Mouse (Mus musculus) hindbrain, embryonic 12.5 days (tissue): ENCODE results near the gene Tbc1d32. TPM values are rescaled to one million over a fixed set of nuclear protein-coding genes. Genes with fewer than 3 reads are reported as not detected.

ENCODE experiments used
- ATAC-seq: fragments of 200-750 bp; cut with Nextera tagmentation; 2 replicates; pipeline ENCODE4 v1.8.0; 2017; ENCODE audit warnings: moderate TSS enrichment; ENCODE audit not compliant: low FRiP score
- H3K27ac ChIP-seq: fragments of 300-500 bp; sonication (generic); 2 replicates; pipeline ENCODE4 v1.5.1; 2016; ENCODE audit warnings: mild to moderate bottlenecking
- H3K27me3 ChIP-seq: fragments of 300-500 bp; sonication (generic); 2 replicates; pipeline ENCODE4 v1.6.1; 2016; ENCODE audit warnings: mild to moderate bottlenecking
- H3K36me3 ChIP-seq: fragments of 300-500 bp; sonication (generic); 2 replicates; pipeline ENCODE4 v1.6.1; 2016; ENCODE audit warnings: mild to moderate bottlenecking
- H3K4me1 ChIP-seq: fragments of 300-500 bp; sonication (generic); 2 replicates; pipeline ENCODE4 v1.6.1; 2016
- H3K4me2 ChIP-seq: fragments of 300-500 bp; sonication (generic); replicated peaks from 2 replicates; pipeline ENCODE4 v1.6.1; 2016; ENCODE audit warnings: mild to moderate bottlenecking
- H3K4me3 ChIP-seq: fragments of 300-500 bp; sonication (generic); 2 replicates; pipeline ENCODE4 v1.5.1; 2016; ENCODE audit warnings: mild to moderate bottlenecking
- H3K9ac ChIP-seq: fragments of 300-500 bp; sonication (generic); 2 replicates; pipeline ENCODE4 v1.6.1; 2016; ENCODE audit warnings: mild to moderate bottlenecking, moderate library complexity
- H3K9me3 ChIP-seq: fragments of 300-500 bp; sonication (generic); replicated peaks from 2 replicates; pipeline ENCODE4 v1.6.1; 2016; ENCODE audit warnings: mild to moderate bottlenecking
- WGBS: fragments of 180-500 bp; shearing (Covaris S2); methylation state at CpG from one replicate; pipeline ENCODE4 v1.1.7; 2016; 5-methylcytosine and 5-hydroxymethylcytosine counted together
- polyA plus RNA-seq: library from polyadenylated mRNA; unstranded; fragments of >200 nt; fragmentation: Nextera tagmentation; extraction: Ambion mirVana; gene quantifications from 2 replicates; pipeline ENCODE4 v1.2.1, GENCODE M21; 2016

Tbc1d32 gene
- polyA plus RNA-seq, 1 experiment from 2014 or later, result 4.1 TPM

- 87% methylated on average over 3 of the region's 3 CpGs for WGBS
- Histone ChIP-seq H3K27ac (no peak overlapping the region), H3K9me3 (no peaks in the 10 kb centered on the region), H3K27me3 (no peaks in the 10 kb centered on the region), H3K4me1 (no peaks in the 10 kb centered on the region), H3K4me2 (no peak overlapping the region), H3K36me3 (no peaks in the 10 kb centered on the region), H3K9ac (no peak overlapping the region), H3K4me3 (no peak overlapping the region)
- no peak for ATAC-seq
Measured at GRCm38 (mm10) chr10:56099641-56100310, 128.7 kb downstream of the Tbc1d32 start.

DNA sequence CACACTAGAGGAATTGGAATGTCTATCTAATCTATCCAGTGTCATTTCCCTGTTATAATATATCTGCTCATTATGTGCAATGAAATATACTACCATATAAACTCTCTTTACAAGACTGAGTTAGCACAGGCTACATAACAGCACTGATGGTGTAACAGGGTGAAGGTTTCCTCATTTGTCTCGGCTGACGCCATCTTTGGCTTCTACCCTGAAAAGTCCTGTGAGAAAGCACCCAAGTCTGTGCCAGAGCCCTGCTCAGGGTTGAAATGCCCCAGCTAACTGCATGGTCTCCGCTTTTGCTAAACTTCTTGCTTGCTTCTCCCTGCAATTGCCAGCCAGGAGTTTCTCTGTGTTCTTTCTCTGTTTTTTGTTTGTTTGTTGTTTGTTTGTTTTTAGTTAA, 129.4 kb downstream of the Tbc1d32 start:
- WGBS, result 88% methylated on average over 3 of the region's 3 CpGs
- no peaks in the 10 kb centered on the region for H3K4me1 ChIP-seq
- no peak overlapping the region for H3K4me3 ChIP-seq
- H3K9me3 ChIP-seq, result no peaks in the 10 kb centered on the region
- H3K36me3 ChIP-seq, result no peaks in the 10 kb centered on the region
- H3K27ac ChIP-seq, result no peak overlapping the region
- no peak overlapping the region for H3K9ac ChIP-seq
- ATAC-seq, result no peak
- no peak overlapping the region for H3K4me2 ChIP-seq
- no peaks in the 10 kb centered on the region for H3K27me3 ChIP-seq

DNA sequence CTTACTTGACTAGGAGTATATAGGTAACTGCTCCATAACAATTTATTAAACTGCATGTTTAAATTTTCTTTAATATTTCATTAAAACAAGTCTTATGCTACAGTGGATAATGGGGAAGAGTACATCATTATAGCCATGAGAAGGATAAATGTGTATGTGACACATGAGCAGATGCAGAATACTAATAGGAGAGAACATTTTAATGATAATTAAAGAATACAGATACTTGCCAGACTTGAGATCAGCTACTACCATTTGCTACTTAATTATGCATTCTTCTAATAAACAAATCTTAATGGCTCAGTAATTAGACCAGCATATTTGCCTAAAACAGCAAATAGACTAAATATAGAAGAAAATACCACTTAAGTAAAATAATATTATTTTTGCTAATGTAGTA, 131.7 kb downstream of the Tbc1d32 start:
- Histone ChIP-seq H3K4me3 (no peak overlapping the region), H3K27me3 (no peaks in the 10 kb centered on the region), H3K36me3 (no peaks in the 10 kb centered on the region), H3K27ac (no peak overlapping the region), H3K9ac (no peak overlapping the region), H3K4me2 (no peak overlapping the region), H3K9me3 (no peaks in the 10 kb centered on the region), H3K4me1 (no peaks in the 10 kb centered on the region)
- ATAC-seq, result no peak

DNA sequence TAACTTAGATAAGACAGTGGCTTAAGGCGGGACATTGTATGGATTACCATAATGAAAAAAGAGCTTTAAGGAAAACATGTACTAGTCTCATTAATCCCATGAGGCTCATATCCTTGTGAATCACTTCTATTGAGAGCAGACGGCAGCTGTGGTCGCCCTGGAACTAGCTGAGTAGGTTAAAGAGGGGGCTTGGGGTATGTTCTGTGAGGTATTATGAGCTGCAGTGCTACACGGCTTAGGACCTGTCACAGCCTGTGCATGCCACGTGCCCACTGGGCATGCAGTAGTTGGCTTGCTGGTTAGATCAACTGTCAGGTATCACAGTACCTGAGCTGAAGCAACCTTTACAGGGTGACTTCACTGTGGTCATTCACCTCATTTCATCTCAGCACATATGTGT, 133.9 kb downstream of the Tbc1d32 start:
- H3K27me3 ChIP-seq, result no peaks in the 10 kb centered on the region
- ATAC-seq, result no peak
- no peak overlapping the region for H3K9ac ChIP-seq
- H3K36me3 ChIP-seq, result no peaks in the 10 kb centered on the region
- 77% methylated on average over 5 of the region's 5 CpGs for WGBS
- no peak overlapping the region for H3K27ac ChIP-seq
- no peak overlapping the region for H3K4me2 ChIP-seq
- H3K9me3 ChIP-seq, result no peaks in the 10 kb centered on the region
- H3K4me1 ChIP-seq, result no peaks in the 10 kb centered on the region
- H3K4me3 ChIP-seq, result no peak overlapping the region

GRCm38 (mm10) chr10:56089714-56090113, 138.8 kb downstream of the Tbc1d32 start:
- no peak overlapping the region for H3K4me3 ChIP-seq
- H3K4me1 ChIP-seq, result no peaks in the 10 kb centered on the region
- no peak overlapping the region for H3K9ac ChIP-seq
- H3K4me2 ChIP-seq, result no peak overlapping the region
- H3K27me3 ChIP-seq, result no peaks in the 10 kb centered on the region
- H3K9me3 ChIP-seq, result no peaks in the 10 kb centered on the region
- H3K27ac ChIP-seq, result no peak overlapping the region
- no peak for ATAC-seq
- WGBS, result 80% methylated on average over 4 of the region's 4 CpGs
- H3K36me3 ChIP-seq, result no peaks in the 10 kb centered on the region

DNA sequence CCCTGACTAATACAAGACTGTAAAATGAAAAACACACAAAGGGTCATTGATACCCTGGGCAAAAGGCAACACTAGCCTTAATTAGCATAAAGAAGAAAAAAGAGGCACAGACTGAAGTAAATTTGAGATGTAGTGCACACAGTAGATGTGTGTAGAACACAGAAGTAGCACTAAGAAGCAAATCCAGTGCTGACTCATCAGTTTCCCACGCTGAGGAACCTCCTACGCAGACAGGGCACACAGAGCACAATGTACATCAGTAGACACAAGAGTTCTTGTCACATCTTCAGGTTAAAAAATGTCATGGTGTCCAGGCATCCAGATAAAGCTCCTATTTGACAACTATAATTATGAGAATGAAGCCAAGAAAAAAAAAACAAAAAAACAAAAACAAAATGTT, 165.7 kb downstream of the Tbc1d32 start:
- Histone ChIP-seq H3K4me3 (no peak overlapping the region), H3K9ac (no peak overlapping the region), H3K27ac (no peak overlapping the region), H3K36me3 (no peaks in the 10 kb centered on the region), H3K9me3 (no peaks in the 10 kb centered on the region), H3K4me2 (no peak overlapping the region), H3K4me1 (no peaks in the 10 kb centered on the region), H3K27me3 (no peaks in the 10 kb centered on the region)
- WGBS, result 88% methylated on average over 2 of the region's 2 CpGs
- ATAC-seq, result no peak

- Histone ChIP-seq H3K4me3 (no peak overlapping the region), H3K27ac (no peak overlapping the region), H3K36me3 (no peaks in the 10 kb centered on the region), H3K4me2 (no peak overlapping the region), H3K27me3 (no peaks in the 10 kb centered on the region), H3K4me1 (no peaks in the 10 kb centered on the region), H3K9ac (no peak overlapping the region), H3K9me3 (no peaks in the 10 kb centered on the region)
- WGBS, result 75% methylated on average over 2 of the region's 2 CpGs
- no peak for ATAC-seq
Measured at GRCm38 (mm10) chr10:56061238-56061830, 167.2 kb downstream of the Tbc1d32 start.

DNA sequence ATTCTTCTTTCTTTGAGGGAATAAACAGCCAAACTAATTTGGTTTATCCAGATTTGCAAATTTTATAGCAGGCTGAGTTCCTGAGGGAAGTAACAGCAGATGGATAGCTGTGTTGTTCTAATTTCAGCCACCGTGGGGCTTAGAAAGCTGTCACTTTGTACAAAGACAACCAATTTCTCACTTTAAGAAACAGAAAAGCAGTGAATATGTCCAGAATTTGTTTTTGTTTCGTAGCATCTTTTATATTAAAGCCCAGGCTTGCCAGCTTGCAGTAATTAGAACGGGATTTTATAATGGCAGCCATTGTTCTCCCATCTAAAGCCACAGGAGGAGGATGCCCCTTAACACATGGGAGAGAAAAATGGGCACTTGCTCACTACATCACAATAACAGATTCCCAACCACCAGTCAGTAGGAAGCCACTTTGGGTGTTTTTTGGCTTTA, 169.5 kb downstream of the Tbc1d32 start:
- WGBS, result 39% methylated on average over 3 of the region's 3 CpGs
- Histone ChIP-seq H3K27me3 (no peaks in the 10 kb centered on the region), H3K9ac (no peak overlapping the region), H3K4me1 (no peaks in the 10 kb centered on the region), H3K4me3 (no peak overlapping the region), H3K9me3 (no peaks in the 10 kb centered on the region), H3K27ac (no peak overlapping the region; the same call in 1 of the 2 replicates), H3K4me2 (no peak overlapping the region), H3K36me3 (no peaks in the 10 kb centered on the region)
- ATAC-seq, result 0 out of 2 replicates have a peak, but pooled peaks have one; percentile 60

- H3K4me3 ChIP-seq, result no peak overlapping the region
- no peaks in the 10 kb centered on the region for H3K4me1 ChIP-seq
- no peaks in the 10 kb centered on the region for H3K36me3 ChIP-seq
- no peak for ATAC-seq
- no peak overlapping the region for H3K27ac ChIP-seq
- no peak overlapping the region for H3K9ac ChIP-seq
- H3K9me3 ChIP-seq, result no peaks in the 10 kb centered on the region
- H3K4me2 ChIP-seq, result no peak overlapping the region
- H3K27me3 ChIP-seq, result no peaks in the 10 kb centered on the region
Measured at GRCm38 (mm10) chr10:56025400-56025799, 203.1 kb downstream of the Tbc1d32 start.

DNA sequence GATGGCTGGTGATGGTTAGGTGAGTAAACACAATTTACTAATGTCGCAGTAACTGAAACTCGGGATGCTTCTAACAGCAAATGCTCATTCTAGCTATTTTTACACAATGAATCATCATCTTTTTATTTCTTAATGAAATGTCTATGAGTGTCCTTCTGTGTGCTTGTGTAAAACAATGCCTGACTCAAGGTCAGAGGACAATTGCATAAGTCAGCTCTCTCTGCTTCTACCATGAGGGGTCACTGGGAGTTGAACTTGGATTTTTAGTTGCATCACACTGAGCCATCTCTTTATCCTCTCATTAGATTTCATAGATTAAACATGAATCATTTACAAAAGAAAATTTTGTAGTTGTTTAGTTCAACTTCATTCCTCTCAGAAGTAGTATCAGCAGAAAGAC, 203.9 kb downstream of the Tbc1d32 start:
- H3K4me1 ChIP-seq, result no peaks in the 10 kb centered on the region
- no peak for ATAC-seq
- H3K9ac ChIP-seq, result no peak overlapping the region
- H3K36me3 ChIP-seq, result no peaks in the 10 kb centered on the region
- no peak overlapping the region for H3K4me2 ChIP-seq
- no peak overlapping the region for H3K4me3 ChIP-seq
- no peaks in the 10 kb centered on the region for H3K27me3 ChIP-seq
- WGBS, result 91% methylated on average over 2 of the region's 2 CpGs
- H3K27ac ChIP-seq, result no peak overlapping the region
- no peaks in the 10 kb centered on the region for H3K9me3 ChIP-seq

DNA sequence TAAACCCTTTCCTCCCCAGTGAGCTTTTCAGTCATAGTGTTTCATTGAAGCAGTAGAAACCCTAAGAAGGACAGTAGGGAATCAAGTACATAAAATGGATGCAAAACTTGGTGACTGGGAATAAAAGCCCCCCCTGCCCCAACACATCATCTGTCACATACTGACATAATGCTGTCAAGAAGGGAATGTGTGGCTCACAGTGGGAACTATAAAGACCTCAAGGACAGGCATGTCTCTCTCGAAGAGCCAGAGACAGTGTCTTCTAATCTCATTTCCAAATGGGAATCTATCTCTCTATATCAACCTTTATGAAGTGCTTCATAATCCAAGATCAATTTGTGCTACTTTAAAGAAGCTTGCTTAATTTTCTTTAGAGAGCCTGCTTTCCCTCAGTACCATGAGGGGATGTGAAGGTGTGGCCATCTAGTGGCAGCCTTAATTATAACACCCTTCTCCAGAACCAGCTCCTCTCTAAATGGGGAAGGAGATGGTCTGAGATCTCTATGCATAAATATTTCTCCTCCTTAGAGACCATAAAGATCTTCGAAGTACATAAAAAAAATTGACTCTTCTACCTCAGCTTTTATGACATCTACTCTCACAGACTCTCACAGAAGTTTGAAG, 248.5 kb downstream of the Tbc1d32 start:
- no peak overlapping the region for H3K27ac ChIP-seq
- whole genome bisulfite sequencing, result 34% methylated on average over 2 of the region's 2 CpGs

DNA sequence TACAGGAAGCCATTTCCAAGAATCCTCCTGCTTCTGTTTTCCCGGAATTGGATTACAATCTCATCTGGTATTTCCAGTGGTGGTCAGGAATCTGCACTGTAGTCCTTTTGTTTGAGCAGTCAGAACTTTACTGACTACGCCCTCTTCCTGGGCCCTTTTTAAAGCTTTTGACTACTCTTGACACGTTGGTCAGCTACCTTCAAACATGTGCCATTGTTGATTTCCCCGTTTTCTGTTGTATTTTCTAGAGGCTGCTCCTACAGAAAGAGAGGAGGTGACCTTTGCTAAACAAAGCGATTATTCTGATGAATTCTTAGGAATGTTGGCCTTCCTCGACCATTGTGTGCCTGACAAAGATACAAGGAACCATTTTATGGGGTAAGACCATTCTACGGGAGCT, 250.5 kb downstream of the Tbc1d32 start:
- ATAC-seq, result no peak
- no peaks in the 10 kb centered on the region for H3K36me3 ChIP-seq
- H3K4me2 ChIP-seq, result no peak overlapping the region
- H3K4me1 ChIP-seq, result no peaks in the 10 kb centered on the region
- H3K27ac ChIP-seq, result no peak overlapping the region
- 59% methylated on average over 7 of the region's 7 CpGs for WGBS
- no peak overlapping the region for H3K4me3 ChIP-seq
- H3K9me3 ChIP-seq, result no peaks in the 10 kb centered on the region
- H3K27me3 ChIP-seq, result no peaks in the 10 kb centered on the region
- no peak overlapping the region for H3K9ac ChIP-seq

More for the DNA sequence above, 248.5 kb downstream of the Tbc1d32 start:
- H3K4me2 ChIP-seq, result no peak overlapping the region
- peak; percentile 72; the same call in 1 of the 2 replicates for ATAC-seq
- no peaks in the 10 kb centered on the region for H3K36me3 ChIP-seq
- no peak overlapping the region for H3K4me3 ChIP-seq
- H3K9ac ChIP-seq, result no peak overlapping the region
- H3K4me1 ChIP-seq, result no peaks in the 10 kb centered on the region
- no peaks in the 10 kb centered on the region for H3K9me3 ChIP-seq
- H3K27me3 ChIP-seq, result no peaks in the 10 kb centered on the region
